Mouse (Mus musculus) lung, postnatal 0 days (tissue): ENCODE data around the gene Pxt1. TPM values are rescaled to one million over a fixed set of nuclear protein-coding genes. Genes with fewer than 3 reads are reported as not detected.
A peak's percentile ranks its signal among the peaks of the same experiment; 100 is the strongest.

Experiments
- ATAC-seq: fragments of 200-750 bp; cut with Nextera tagmentation; 2 replicates; pipeline ENCODE4 v1.8.0; 2017; ENCODE audit warnings: moderate library complexity
- DNase-seq: peaks from one replicate; pipeline ENCODE4 v3.0.0-alpha.2; 2016; ENCODE audit warnings: low spot score
- H3K27ac ChIP-seq: fragments of 300-500 bp; sonication (generic); 2 replicates; pipeline ENCODE4 v1.5.1; 2014; ENCODE audit warnings: antibody characterized with exemption, mild to moderate bottlenecking, low read length, mixed read lengths
- H3K27me3 ChIP-seq: fragments of 300-500 bp; sonication (generic); replicated peaks from 2 replicates; pipeline ENCODE4 v1.6.1; 2014; ENCODE audit warnings: low read length, mixed read lengths; ENCODE audit not compliant: insufficient read depth
- H3K36me3 ChIP-seq: fragments of 300-500 bp; sonication (generic); 2 replicates; pipeline ENCODE4 v1.6.1; 2014; ENCODE audit warnings: low read length, mixed read lengths; ENCODE audit not compliant: insufficient read depth
- H3K4me1 ChIP-seq: fragments of 300-500 bp; sonication (generic); 2 replicates; pipeline ENCODE4 v1.6.1; 2014; ENCODE audit warnings: antibody characterized with exemption, low read depth, low read length, mixed read lengths; ENCODE audit not compliant: insufficient read depth
- H3K4me2 ChIP-seq: fragments of 300-500 bp; sonication (generic); replicated peaks from 2 replicates; pipeline ENCODE4 v1.6.1; 2014; ENCODE audit warnings: low read depth, mild to moderate bottlenecking, low read length, moderate library complexity, mixed read lengths
- H3K4me3 ChIP-seq: fragments of 300-500 bp; sonication (generic); 2 replicates; pipeline ENCODE4 v1.5.1; 2014; ENCODE audit warnings: low read depth, low read length
- H3K9ac ChIP-seq: fragments of 300-500 bp; sonication (generic); replicated peaks from 2 replicates; pipeline ENCODE4 v1.6.1; 2014; ENCODE audit warnings: low read depth, mild to moderate bottlenecking
- H3K9me3 ChIP-seq: fragments of 300-500 bp; sonication (generic); 2 replicates; pipeline ENCODE4 v1.6.1; 2016; ENCODE audit warnings: low read length, mixed read lengths
- CTCF ChIP-seq: IDR thresholded peaks from 2 replicates; pipeline ENCODE4 v1.5.1; 2016; ENCODE audit warnings: antibody characterized with exemption, mild to moderate bottlenecking
- EP300 ChIP-seq: IDR thresholded peaks from 2 replicates; pipeline ENCODE4 v1.6.1; 2016; ENCODE audit warnings: antibody characterized with exemption, mild to moderate bottlenecking, control low read depth
- WGBS: fragments of 180-500 bp; shearing (Covaris S2); extraction: QIAGEN DNeasy Blood & Tissue Kit; methylation state at CpG from one replicate; pipeline ENCODE4 v1.1.7; 2014; 5-methylcytosine and 5-hydroxymethylcytosine counted together
- polyA plus RNA-seq: library from polyadenylated mRNA; unstranded; fragments of >200 nt; fragmentation: Nextera tagmentation; extraction: Ambion mirVana; gene quantifications from 2 replicates; pipeline ENCODE4 v1.2.1, GENCODE M21; 2015

Gene Pxt1
- polyA plus RNA-seq, 1 experiment from 2014 or later: 0.12 TPM

DNA sequence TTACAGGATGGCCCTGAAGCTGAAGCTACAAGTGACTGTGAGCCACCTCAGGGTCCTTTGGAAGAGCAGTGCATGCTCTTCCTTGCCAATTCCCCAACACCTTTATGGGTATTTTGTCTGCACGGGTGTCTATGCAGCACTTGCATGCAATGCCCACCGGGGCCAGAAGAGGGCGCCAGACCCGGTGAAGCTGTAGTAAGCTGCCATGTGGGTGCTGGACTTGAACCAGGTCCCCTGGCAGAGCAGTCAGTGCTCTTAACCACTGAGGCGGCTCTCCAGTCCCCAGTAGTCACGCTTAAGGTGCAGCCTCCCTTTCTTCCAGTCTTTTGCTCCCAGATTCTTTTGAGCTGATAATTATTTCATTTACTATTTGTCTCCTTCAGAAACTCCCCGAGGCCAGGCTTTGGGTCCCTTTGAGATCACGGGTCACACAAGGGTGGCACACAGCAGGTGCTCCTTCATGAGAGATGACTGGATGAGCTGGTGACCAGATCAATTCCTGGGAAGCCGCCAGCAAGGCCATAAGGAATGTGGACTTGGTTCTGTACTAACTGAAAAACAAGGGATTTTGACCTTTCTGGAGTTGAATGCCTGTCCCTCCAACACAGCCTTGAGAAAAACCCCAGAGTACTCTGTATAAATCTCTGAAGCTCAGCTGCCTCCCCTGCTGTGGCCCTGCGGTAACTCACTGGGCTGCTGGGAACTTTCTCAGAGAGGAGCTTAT lies 6.9 kb downstream of the Pxt1 start:
- TF ChIP-seq EP300: no peak
- TF ChIP-seq CTCF: peak; percentile 67
- no peak for ATAC-seq
- Histone ChIP-seq H3K9me3 (no peaks in the 10 kb centered on the region), H3K27me3 (no peaks in the 10 kb centered on the region), H3K4me3 (no peak overlapping the region), H3K36me3 (no peaks in the 10 kb centered on the region), H3K4me1 (no peaks in the 10 kb centered on the region), H3K9ac (no peak overlapping the region), H3K4me2 (no peak overlapping the region), H3K27ac (no peak overlapping the region)
- WGBS: 81% methylated on average over 10 of the region's 10 CpGs
- no peak for DNase-seq

DNA sequence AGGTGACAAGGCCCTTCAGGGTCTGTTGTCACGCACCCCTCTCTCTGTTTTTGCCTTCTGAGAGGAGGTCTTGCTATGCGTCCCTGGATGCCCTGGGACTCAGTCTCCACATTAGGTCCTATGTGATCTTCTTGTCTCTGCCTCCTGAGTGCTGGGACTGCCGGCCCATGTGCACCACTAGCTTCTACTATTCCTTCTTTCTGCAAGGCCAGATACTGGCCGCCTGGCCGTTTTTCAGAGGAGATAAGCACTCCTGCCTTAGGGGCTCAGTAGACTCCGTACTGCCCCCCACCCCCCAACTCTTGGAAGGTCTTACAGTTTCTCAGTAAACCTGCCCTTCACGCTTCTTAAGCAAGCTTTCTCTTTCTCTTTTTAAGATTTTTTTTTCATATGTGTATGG lies 7.5 kb downstream of the Pxt1 start:
- no peaks in the 10 kb centered on the region for H3K4me1 ChIP-seq
- DNase-seq (no peak), ATAC-seq (no peak)
- 82% methylated on average over 7 of the region's 7 CpGs for WGBS
- H3K27ac ChIP-seq: no peak overlapping the region
- H3K4me3 ChIP-seq: no peak overlapping the region
- no peaks in the 10 kb centered on the region for H3K9me3 ChIP-seq
- H3K36me3 ChIP-seq: no peaks in the 10 kb centered on the region
- no peak overlapping the region for H3K9ac ChIP-seq
- TF ChIP-seq CTCF (no peak), EP300 (no peak)
- no peak overlapping the region for H3K4me2 ChIP-seq
- no peaks in the 10 kb centered on the region for H3K27me3 ChIP-seq

DNA sequence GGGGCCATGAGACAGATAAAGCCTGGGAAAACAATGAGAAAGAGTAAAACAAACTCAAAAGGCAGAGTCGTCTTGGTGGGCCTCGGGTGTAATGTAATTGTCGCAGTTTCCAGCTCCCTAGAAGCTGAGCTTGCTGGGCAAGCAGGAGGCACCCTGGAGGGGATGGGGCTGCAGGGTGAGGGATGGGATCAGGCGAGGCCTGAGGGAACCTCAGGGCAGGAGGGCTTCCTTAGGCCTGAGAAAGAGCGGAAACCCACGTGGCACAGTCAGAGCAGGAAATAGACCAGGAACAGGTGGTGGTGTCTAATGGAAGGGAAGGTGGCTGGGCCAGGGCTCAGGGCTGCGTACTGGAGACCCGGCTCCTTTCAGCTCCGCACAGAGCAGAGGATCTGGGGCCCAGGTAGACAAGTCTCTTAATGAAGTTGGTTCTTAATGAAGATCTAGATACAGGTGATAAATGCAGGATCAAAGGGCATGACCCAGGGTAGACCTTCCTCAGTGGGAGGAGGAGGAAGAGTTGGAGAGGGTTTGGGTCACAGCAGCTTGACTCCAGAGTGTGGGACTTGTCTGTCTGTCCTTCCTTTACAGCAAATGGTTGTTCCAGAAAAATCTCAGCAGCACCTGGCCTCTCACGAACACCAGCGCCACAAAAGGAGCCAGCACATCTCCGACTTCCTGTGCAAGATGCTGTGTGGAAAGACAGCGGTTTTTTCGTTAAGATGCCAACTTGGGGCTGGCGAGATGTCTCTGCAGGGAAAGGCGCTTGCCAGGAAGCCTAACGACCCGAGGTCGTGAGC lies 9.3 kb downstream of the Pxt1 start:
- H3K27me3 ChIP-seq: no peaks in the 10 kb centered on the region
- H3K9ac ChIP-seq: no peak overlapping the region
- H3K4me2 ChIP-seq: no peak overlapping the region
- WGBS: 73% methylated on average over 19 of the region's 19 CpGs
- TF ChIP-seq CTCF: no peak
- TF ChIP-seq EP300: no peak
- H3K36me3 ChIP-seq: no peaks in the 10 kb centered on the region
- no peaks in the 10 kb centered on the region for H3K4me1 ChIP-seq
- no peak overlapping the region for H3K4me3 ChIP-seq
- H3K27ac ChIP-seq: no peak overlapping the region
- H3K9me3 ChIP-seq: no peaks in the 10 kb centered on the region
- ATAC-seq: no peak
- DNase-seq: no peak

DNA sequence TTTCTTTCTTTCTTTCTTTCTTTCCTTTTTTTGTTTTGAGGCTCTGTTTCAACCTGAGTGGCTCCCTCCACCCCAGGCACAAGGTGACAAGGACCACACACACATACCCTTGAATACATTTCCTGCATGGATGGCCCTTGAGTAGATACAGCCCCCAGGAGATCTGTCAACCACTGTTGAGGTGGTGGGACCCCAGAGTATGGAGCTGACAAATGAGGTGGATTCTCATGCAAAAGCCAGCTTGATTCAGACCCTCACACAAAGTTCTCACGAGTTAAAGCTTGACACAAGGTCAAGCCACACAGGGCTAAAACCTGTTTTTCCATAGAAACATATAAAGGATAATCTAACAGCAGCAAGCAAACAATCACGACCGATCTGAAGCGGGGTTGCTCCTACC lies 11.4 kb downstream of the Pxt1 start:
- H3K4me2 ChIP-seq: no peak overlapping the region
- no peak for DNase-seq
- 85% methylated on average over 4 of the region's 4 CpGs for WGBS
- H3K27ac ChIP-seq: no peak overlapping the region
- H3K9ac ChIP-seq: no peak overlapping the region
- H3K9me3 ChIP-seq: no peaks in the 10 kb centered on the region
- ATAC-seq: no peak
- no peaks in the 10 kb centered on the region for H3K36me3 ChIP-seq
- H3K4me3 ChIP-seq: no peak overlapping the region
- no peak for TF ChIP-seq EP300
- TF ChIP-seq CTCF: no peak
- H3K4me1 ChIP-seq: no peaks in the 10 kb centered on the region
- H3K27me3 ChIP-seq: no peaks in the 10 kb centered on the region

DNA sequence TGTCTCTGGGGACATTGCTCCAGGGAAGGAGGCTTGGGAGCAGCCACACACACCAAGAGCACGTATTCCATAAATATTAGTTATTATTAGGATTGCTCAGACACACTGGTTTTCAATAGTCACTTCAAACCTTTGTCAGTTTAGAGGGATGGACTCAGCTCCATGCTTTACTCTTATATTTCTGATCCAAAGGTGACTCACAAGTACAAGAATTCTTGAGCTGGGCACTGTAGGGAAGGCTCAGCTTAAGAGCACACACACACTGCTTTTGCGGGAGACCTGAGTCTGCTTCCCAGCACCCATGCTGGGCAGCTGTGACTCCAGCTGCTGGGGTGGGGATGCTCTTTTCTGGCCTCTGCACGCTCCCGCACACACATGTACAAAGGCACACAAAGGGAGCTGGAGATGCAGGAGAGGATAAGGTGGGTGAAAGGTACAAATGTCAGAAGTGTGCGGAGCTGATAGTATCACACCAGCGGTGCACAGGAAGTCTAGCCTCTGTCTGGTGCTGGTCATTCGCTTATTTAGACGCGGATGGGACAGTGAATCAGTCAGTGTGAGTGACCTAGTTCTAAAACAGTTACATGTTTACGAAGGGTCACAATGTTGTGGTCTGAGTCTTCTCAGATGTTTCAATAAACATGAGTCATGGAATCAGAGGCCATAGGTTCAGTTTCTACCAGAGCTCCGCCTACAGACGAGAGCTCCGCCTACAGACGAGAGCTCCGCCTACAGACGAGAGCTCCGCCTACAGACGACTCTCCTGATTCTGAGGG lies 12.0 kb downstream of the Pxt1 start:
- TF ChIP-seq EP300: no peak
- no peak for TF ChIP-seq CTCF
- Histone ChIP-seq H3K4me1 (no peaks in the 10 kb centered on the region), H3K9me3 (no peaks in the 10 kb centered on the region), H3K4me2 (no peak overlapping the region), H3K36me3 (no peaks in the 10 kb centered on the region), H3K4me3 (no peak overlapping the region), H3K27ac (peak overlapping the region; percentile 91), H3K27me3 (no peaks in the 10 kb centered on the region), H3K9ac (no peak overlapping the region)
- 85% methylated on average over 18 of the region's 18 CpGs for WGBS
- DNase-seq (peak; percentile 67), ATAC-seq (no peak)
